Mouse (Mus musculus) CD4-positive, CD25-positive, alpha-beta regulatory T cell, adult 2 months (primary cell): ENCODE measurements around the gene Tada2b.

ENCODE experiments used
- DNase-seq: peaks from one replicate; pipeline ENCODE4 v3.0.0-alpha.2; 2012; ENCODE audit warnings: low read depth, low spot score

The Tada2b gene

DNA sequence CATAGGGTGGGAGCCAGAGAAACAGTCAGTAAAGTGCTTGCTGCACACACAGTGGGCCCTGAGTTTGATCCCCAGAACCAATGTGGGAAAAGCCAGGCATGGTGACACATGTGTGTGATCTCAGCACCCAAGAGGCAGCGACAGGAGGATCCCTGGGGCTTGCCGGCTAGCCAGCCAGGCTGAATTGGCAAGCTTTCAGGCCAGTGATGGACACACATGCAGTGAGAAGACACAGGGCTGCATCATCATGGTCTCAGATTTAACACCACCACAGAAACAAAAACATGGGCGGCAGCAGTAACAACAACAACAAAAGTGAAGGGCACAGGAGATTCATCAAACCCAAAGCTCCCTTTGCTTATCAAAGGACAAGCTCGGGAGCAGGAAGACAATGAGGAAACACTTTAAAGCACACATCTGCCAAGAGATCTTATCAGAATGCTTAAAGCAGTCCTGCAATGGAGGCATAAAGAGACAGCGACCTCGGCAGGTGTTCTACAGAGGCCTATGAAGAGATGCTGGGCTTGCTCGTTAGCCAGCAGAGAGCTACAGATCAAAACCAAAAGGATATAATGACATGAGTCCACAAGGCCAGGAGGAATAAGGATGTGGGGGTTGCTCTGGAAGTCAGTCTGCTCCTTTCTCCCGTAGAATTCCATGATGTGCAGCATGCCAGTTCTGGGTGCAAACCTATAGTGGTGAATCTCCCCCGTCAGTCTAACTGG, 37.8 kb downstream of the Tada2b start:
- DNase-seq, result no peak

GRCm38 (mm10) chr5:36445028-36445427, 39.1 kb downstream of the Tada2b start:
- no peak for DNase-seq

DNA sequence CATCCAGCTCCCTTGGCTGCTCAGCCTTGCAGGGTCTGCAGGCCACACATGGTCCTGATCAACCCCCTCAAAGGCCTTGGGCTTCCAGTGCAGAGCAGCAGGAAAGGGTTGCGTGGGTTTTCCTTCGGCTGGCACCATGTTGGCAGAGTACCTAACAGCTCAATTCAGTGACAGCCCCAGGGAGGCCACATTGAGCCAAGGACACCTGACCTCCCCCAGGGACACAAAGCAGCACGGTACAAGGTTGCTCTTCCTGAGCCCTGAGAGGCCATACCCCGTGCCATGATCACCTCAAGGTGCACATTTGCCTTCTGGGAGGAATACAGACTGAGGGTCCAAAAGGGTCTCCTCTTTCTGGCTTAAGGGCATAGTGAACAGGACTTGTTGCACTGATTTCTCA, 39.5 kb downstream of the Tada2b start:
- DNase-seq, result no peak

- no peak for DNase-seq
These were observed 43.3 kb downstream of the Tada2b start for GRCm38 (mm10) chr5:36440741-36441140.

GRCm38 (mm10) chr5:36436858-36437257, 47.2 kb downstream of the Tada2b start:
- no peak for DNase-seq

DNA sequence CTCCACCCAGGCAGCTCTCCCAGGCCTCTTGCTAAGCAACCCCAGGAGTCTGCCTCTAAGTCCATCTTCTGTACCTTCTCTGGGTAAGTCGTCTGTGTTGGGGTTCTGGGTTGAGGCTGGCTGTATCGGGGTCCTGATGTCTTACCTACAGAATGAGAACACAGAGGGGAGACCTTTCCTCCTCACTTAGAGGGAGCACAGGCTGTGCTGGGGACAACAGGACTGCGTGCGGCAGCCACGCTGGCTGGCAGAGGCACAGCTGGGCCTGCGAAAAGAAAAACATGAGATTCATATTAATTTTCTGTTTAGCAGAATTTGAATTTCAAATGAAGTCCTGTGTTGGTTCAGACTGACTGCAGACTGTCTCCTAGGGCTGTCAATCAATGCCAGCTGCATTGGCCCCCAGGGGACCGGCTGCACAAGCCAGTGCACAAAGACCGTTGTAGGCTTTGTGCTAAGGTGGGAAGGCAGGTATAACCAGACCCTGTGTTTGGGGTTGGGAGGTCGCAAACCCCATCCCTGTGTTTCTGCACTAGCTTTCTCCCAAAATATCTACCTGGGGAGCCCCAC, 49.6 kb downstream of the Tada2b start:
- DNase-seq, result no peak

DNA sequence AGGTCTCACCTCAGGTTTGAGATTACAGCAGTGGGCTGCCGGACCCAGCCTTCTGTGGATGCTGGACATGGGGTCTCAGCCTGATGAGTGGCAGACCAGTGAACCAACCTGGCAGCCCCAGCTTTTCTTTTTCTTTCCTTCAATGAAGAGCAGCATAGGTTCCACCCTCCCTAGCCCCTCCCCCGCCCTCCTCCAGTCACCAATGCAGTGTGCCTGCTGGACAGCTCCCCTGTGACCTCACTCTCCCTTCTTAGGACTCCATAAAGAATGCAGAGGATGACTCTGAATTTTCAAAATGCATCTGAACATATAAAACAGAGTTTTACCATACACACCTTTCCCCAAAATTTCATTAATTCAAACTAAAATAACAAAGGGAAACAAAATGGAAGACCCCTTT, 52.4 kb downstream of the Tada2b start:
- no peak for DNase-seq

DNA sequence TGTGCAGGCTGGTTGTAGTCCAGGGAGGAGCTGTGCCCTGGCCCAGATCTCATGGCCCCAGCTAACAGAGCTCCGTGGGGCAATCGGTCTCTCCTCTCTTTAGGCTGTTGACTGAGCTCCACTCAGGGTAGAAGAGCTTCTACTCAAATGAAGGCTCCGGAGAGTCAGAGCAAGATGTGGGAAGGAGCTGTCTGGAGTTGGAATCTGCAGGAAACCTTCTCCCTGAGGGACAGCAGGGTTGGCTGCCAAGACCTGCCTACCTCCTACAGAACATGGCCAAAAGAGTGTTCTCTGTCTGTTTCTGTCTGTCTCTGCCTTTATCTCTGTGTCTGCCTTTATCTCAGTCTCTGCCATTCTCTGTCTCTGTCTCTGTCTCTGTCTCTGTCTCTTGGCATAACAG, 54.5 kb downstream of the Tada2b start:
- DNase-seq, result no peak

DNA sequence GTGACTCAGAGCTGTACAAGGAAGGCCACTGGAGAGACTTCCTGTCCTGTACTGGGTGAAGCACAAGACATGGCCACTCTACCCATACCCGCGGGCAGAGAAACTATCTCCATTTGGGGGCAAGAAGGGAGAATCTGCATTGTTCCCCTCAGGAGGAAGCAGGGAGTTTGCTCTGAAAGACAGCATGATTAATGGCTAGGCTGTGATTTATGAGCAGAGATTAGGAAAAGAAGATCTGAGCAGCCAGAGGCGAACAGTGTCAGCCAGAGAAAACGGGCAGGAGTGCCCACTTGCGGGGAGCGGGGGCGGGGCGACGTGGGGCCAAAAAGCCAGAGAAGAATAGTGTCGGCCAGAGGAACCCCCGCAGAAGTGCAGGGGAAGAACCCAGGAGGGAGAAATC, 56.3 kb downstream of the Tada2b start:
- DNase-seq, result no peak

DNA sequence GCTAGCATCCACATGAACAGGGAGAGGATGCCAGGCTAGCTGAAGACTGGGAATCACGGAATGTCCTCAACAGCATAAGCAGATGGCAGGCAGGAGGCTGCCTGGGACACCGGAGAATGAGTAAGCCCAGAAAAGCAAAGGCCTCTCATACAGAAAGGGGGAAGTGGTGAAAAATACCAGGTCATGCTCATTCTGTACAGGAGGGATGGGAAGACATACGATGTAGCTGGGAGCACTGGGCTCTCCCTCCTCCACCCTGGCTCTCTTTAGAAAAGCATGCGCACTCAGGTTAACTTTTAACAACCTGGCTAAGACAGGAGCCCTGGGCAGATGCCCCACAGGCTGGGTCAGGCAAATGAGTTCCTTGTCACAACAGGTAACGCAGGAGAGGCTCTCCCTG, 57.7 kb downstream of the Tada2b start:
- no peak for DNase-seq

GRCm38 (mm10) chr5:36424676-36425075, 59.4 kb downstream of the Tada2b start:
- DNase-seq, result no peak
